Mouse (Mus musculus): ENCODE measurements at regions not wholly inside any gene's neighbourhood (a gene's known extent, or its start where the extent isn't known, plus 50 kb on each side); places are given as distances from the start of the nearest gene placed in this dataset.

DNA sequence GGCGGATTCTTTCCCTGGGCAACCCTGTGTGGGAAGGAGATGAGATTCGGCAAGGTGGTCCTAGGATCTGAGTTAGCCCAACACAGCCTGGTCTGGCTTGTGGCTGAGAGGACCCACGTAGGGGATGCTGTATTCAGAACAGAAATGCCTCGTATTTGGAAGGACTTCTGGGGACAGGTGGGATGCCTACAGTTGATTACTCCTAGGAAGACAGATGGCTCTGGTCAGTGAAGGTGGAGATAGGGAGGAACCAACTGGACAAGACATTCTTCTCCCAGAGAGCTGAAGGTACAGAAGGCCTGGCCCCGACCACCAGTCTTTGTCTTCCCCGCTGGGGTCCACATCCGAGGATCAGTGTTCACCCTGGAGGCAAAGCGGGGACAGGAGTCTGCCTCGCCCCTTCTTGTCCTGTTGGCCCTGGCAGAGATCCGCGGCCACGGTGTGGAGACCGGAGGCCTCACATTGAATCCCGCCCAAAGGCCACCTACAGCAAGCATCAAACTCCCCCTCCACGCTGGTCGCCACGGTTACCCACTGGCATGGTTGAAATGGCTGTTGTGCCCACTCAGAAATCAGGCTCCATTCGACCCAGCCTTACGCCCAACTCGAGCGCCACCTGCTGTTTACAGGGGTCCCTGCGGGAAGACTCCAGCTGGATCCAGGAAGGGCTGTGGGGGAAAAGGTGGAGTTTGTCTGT, 182.4 kb downstream of the Cdc5l start:
- H3K36me3 ChIP-seq (ENCODE audit: control insufficient read depth, insufficient read depth, low read length), result no peaks in the 10 kb centered on the region
- whole genome bisulfite sequencing, result 18% methylated on average over 22 of the region's 22 CpGs
- peak; percentile 81 for ATAC-seq
- H3K9ac ChIP-seq (ENCODE audit: low read length), result peak overlapping the region; percentile 35; the same call in 1 of the 2 replicates
- 0 out of 2 replicates have a peak, but pooled peaks cover 3% of the 10 kb centered on the region for H3K4me1 ChIP-seq (ENCODE audit: control insufficient read depth, insufficient read depth, low read length)
- no peak overlapping the region for H3K4me3 ChIP-seq (ENCODE audit: low read depth, low read length)
- no peaks in the 10 kb centered on the region for H3K9me3 ChIP-seq (replicated peaks; ENCODE audit: control insufficient read depth, low read length)
- H3K4me2 ChIP-seq (ENCODE audit: low read length), result peak overlapping the region; percentile 38
- DNase-seq (ENCODE audit: low spot score), result peak; percentile 83
- no peaks in the 10 kb centered on the region for H3K27me3 ChIP-seq (replicated peaks; ENCODE audit: control insufficient read depth, insufficient read depth, low read length)
- no peak overlapping the region for H3K27ac ChIP-seq (ENCODE audit: low read depth, low read length)

DNA sequence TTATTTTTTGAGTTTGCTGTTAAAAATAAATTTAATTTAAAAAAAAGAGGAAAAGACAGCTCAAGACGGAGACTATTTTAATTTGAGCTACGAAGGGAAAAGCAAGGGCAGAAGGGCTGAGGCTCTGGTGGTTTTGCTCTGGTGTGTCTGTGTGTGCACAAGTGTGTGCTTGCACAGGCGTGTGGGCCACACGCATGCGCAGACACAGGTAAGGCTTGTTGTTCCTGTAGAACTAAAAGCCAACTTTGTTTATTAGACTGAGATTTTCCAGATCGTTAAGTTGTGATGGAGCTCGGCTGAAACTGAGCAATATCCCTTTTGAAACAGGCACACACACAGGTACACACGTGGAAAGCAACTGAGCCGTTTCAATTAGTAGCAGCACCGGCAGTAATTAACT, 183.1 kb downstream of the Cdc5l start:
- Histone ChIP-seq H3K27ac (ENCODE audit: low read depth, low read length) (no peak overlapping the region), H3K27me3 (replicated peaks; ENCODE audit: control insufficient read depth, insufficient read depth, low read length) (no peaks in the 10 kb centered on the region), H3K9ac (ENCODE audit: low read length) (no peak overlapping the region), H3K4me3 (ENCODE audit: low read depth, low read length) (no peak overlapping the region), H3K4me1 (ENCODE audit: control insufficient read depth, insufficient read depth, low read length) (0 out of 2 replicates have a peak, but pooled peaks cover 3% of the 10 kb centered on the region), H3K36me3 (ENCODE audit: control insufficient read depth, insufficient read depth, low read length) (no peaks in the 10 kb centered on the region), H3K9me3 (replicated peaks; ENCODE audit: control insufficient read depth, low read length) (no peaks in the 10 kb centered on the region), H3K4me2 (ENCODE audit: low read length) (no peak overlapping the region)
- no peak for DNase-seq (ENCODE audit: low spot score)
- WGBS, result 59% methylated on average over 10 of the region's 10 CpGs
- no peak for ATAC-seq

DNA sequence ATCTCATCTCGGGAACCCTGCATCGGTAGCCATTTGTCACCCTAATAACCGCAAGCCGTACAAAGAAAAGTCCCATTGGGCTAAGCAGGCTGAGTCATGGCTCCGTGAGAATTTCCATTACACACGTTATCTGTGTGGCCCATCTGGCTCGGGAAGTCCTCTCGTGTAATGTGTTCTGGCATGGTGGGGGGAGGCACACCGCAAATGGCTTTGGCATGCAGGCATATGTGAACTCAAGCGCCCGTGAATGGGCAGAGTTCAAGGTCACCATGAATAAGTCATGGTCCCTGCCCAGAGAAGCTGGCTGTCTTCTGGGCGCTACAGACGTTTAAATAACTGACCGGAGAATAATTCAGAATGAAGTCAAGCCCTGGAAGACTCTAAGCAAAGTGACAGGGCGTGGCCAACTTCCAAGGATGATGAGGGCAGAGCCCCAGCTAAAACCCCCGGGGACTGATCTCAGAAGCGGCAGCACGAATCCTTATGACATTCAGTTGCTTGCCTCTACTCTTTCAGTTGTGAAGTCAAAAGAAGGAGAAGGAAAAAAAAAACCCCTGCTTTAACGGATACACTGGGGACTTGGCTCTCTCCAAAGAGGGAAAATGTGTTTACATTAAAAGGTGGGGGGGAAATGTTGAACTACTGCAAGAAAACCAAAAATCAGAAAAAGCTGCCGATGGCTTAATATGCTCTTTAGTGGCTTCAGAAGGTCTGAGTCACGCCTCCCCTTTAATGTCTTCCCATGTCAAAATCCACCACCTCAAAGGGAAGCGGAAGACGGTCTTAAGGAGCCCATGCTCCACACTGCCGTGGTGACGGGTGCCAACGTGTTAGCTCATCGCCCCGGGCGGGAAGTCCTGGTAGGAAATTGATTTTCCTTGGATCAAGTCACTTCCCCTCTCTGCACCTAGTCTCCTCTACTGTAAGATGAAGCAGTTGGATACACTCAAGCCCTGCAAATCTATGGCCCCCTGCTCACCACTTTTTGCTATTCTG, 186.1 kb downstream of the Cdc5l start:
- Histone ChIP-seq H3K9ac (ENCODE audit: low read length) (no peak overlapping the region), H3K36me3 (ENCODE audit: control insufficient read depth, insufficient read depth, low read length) (no peaks in the 10 kb centered on the region), H3K27me3 (replicated peaks; ENCODE audit: control insufficient read depth, insufficient read depth, low read length) (no peaks in the 10 kb centered on the region), H3K9me3 (replicated peaks; ENCODE audit: control insufficient read depth, low read length) (no peaks in the 10 kb centered on the region), H3K4me3 (ENCODE audit: low read depth, low read length) (no peak overlapping the region), H3K27ac (ENCODE audit: low read depth, low read length) (no peak overlapping the region), H3K4me2 (ENCODE audit: low read length) (no peak overlapping the region), H3K4me1 (ENCODE audit: control insufficient read depth, insufficient read depth, low read length) (0 out of 2 replicates have a peak, but pooled peaks cover 3% of the 10 kb centered on the region)
- DNase-seq (ENCODE audit: low spot score), result no peak
- no peak for ATAC-seq
- 89% methylated on average over 29 of the region's 29 CpGs for WGBS

DNA sequence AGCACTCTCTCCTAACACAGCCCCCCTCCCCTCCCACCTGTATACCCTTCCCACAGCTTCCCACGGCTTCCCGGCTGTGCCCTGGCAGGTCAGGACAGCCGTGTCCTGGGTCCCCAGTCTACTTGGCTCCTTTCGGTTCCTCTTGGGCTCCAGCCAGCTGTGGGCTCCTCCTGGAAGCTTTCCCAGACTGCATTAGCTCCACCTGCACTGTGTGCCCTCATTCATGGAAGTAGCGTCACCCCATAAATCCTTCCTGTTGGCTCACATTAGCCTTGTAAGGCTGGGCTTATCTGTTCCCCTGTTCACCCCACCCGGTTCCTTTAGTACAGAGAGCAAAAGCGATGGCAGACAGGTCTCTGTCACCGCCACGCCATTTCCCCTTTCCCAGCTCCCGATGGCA, 188.7 kb downstream of the Cdc5l start:
- 68% methylated on average over 10 of the region's 10 CpGs for WGBS
- H3K4me1 ChIP-seq (ENCODE audit: control insufficient read depth, insufficient read depth, low read length), result no peaks in the 10 kb centered on the region
- DNase-seq (ENCODE audit: low spot score) (peak; percentile 26), ATAC-seq (no peak)
- H3K27ac ChIP-seq (ENCODE audit: low read depth, low read length), result no peak overlapping the region
- H3K9ac ChIP-seq (ENCODE audit: low read length), result no peak overlapping the region
- H3K4me2 ChIP-seq (ENCODE audit: low read length), result no peak overlapping the region
- no peaks in the 10 kb centered on the region for H3K9me3 ChIP-seq (replicated peaks; ENCODE audit: control insufficient read depth, low read length)
- H3K36me3 ChIP-seq (ENCODE audit: control insufficient read depth, insufficient read depth, low read length), result no peaks in the 10 kb centered on the region
- no peaks in the 10 kb centered on the region for H3K27me3 ChIP-seq (replicated peaks; ENCODE audit: control insufficient read depth, insufficient read depth, low read length)
- no peak overlapping the region for H3K4me3 ChIP-seq (ENCODE audit: low read depth, low read length)

DNA sequence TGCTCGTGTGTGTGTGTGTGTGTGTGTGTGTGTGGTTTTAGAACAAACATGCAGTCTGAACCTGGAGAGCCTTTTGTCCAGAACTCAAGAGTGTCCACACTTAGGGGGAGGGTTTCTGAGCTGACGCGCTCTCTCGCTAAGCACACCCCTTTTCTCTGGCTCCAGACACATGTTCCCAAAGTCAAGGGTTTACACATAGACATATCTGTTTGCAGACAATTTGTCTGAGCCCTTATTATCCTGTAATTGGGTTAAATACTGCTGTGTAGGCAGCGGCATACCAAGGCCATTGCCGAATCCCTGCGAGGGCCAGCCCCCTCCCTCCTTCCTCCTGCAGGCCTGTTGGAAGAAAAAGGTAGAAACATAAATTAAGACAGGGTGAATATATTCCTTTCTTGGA, 190.4 kb downstream of the Cdc5l start:
- WGBS, result 61% methylated on average over 7 of the region's 7 CpGs
- H3K4me2 ChIP-seq (ENCODE audit: low read length), result no peak overlapping the region
- H3K27ac ChIP-seq (ENCODE audit: low read depth, low read length), result no peak overlapping the region
- no peak overlapping the region for H3K4me3 ChIP-seq (ENCODE audit: low read depth, low read length)
- H3K4me1 ChIP-seq (ENCODE audit: control insufficient read depth, insufficient read depth, low read length), result no peaks in the 10 kb centered on the region
- no peak overlapping the region for H3K9ac ChIP-seq (ENCODE audit: low read length)
- H3K36me3 ChIP-seq (ENCODE audit: control insufficient read depth, insufficient read depth, low read length), result no peaks in the 10 kb centered on the region
- no peaks in the 10 kb centered on the region for H3K27me3 ChIP-seq (replicated peaks; ENCODE audit: control insufficient read depth, insufficient read depth, low read length)
- no peak for DNase-seq (ENCODE audit: low spot score)
- H3K9me3 ChIP-seq (replicated peaks; ENCODE audit: control insufficient read depth, low read length), result no peaks in the 10 kb centered on the region
- ATAC-seq, result no peak

DNA sequence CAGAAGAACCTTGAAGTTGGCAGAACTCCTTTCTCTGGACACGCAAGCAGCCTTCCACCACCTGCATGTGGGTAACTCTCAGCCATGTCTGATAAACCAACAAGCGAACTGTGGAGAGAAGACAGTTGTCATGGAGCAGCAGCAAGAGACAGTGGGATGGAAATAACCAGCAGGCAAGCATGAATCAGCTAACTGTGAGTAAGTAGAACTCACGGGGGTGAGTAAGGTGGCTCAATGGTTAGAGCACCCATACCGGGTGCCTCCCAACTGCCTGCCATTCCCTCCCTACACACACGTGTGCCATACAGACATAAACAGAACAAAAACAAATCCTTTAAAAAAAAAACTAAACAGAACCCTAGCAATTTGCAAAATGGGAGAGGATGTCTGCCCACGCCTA, 191.5 kb downstream of the Cdc5l start:
- Histone ChIP-seq H3K9ac (ENCODE audit: low read length) (no peak overlapping the region), H3K4me3 (ENCODE audit: low read depth, low read length) (no peak overlapping the region), H3K4me2 (ENCODE audit: low read length) (no peak overlapping the region), H3K4me1 (ENCODE audit: control insufficient read depth, insufficient read depth, low read length) (no peaks in the 10 kb centered on the region), H3K27ac (ENCODE audit: low read depth, low read length) (no peak overlapping the region), H3K27me3 (replicated peaks; ENCODE audit: control insufficient read depth, insufficient read depth, low read length) (no peaks in the 10 kb centered on the region), H3K9me3 (replicated peaks; ENCODE audit: control insufficient read depth, low read length) (no peaks in the 10 kb centered on the region; the same call in 1 of the 2 replicates), H3K36me3 (ENCODE audit: control insufficient read depth, insufficient read depth, low read length) (no peaks in the 10 kb centered on the region)
- DNase-seq (ENCODE audit: low spot score) (no peak), ATAC-seq (no peak)
- WGBS, result 87% methylated on average over 6 of the region's 6 CpGs

DNA sequence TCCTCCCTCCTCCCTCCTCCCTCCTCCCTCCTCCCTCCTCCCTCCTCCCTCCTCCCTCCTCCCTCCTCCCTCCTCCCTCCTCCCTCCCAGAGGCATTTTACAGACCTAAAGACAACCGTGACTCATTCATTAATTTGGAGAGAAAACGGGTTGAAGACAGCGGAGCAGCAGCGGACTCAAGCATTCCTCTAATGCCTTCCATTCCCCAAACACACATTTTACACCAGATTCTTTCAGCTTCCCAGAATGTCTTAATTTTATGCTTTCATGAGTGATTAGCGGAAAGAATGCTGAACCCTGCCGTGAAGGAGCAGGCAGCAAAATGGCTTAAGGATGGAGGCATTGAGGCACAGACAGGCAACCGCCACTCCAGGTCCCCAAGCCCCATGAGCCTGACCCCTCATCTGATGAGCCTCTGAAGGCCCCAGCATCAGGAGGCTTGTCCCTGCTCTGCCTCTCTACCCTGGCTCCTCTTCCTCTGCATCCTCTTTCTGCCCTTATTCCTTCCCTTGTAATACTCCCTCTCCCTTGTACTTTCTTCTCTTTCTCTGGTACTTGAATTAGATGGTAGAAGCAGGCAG, 192.5 kb downstream of the Cdc5l start:
- no peak overlapping the region for H3K27ac ChIP-seq (ENCODE audit: low read depth, low read length)
- no peaks in the 10 kb centered on the region; the same call in 1 of the 2 replicates for H3K9me3 ChIP-seq (replicated peaks; ENCODE audit: control insufficient read depth, low read length)
- H3K4me2 ChIP-seq (ENCODE audit: low read length), result no peak overlapping the region
- DNase-seq (ENCODE audit: low spot score) (no peak), ATAC-seq (no peak)
- H3K4me1 ChIP-seq (ENCODE audit: control insufficient read depth, insufficient read depth, low read length), result no peaks in the 10 kb centered on the region
- H3K36me3 ChIP-seq (ENCODE audit: control insufficient read depth, insufficient read depth, low read length), result no peaks in the 10 kb centered on the region
- H3K4me3 ChIP-seq (ENCODE audit: low read depth, low read length), result no peak overlapping the region
- no peaks in the 10 kb centered on the region for H3K27me3 ChIP-seq (replicated peaks; ENCODE audit: control insufficient read depth, insufficient read depth, low read length)
- no peak overlapping the region for H3K9ac ChIP-seq (ENCODE audit: low read length)
- 26% methylated on average over 7 of the region's 7 CpGs for WGBS

DNA sequence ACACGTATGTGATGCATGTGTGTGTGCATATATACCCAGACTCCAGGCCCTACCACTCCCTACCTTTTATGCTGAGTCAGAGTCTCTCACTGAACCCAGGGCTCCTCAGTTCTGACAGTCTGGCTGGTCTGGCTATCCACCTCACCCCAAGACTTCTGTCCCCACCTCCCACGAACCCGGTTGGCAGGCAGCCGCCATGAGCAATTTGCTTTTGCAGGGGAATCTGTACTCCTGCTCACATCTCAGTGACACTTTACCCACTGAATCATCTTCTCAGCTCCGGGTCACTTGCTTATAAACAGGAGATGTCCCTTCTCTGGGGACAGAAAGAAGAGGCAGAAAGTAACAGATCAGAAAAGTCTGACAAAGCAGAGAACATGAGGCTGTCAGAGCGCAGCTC, 193.0 kb downstream of the Cdc5l start:
- no peak overlapping the region for H3K9ac ChIP-seq (ENCODE audit: low read length)
- H3K27me3 ChIP-seq (replicated peaks; ENCODE audit: control insufficient read depth, insufficient read depth, low read length), result no peaks in the 10 kb centered on the region
- no peak for DNase-seq (ENCODE audit: low spot score)
- H3K27ac ChIP-seq (ENCODE audit: low read depth, low read length), result no peak overlapping the region
- ATAC-seq, result no peak
- no peak overlapping the region for H3K4me3 ChIP-seq (ENCODE audit: low read depth, low read length)
- no peaks in the 10 kb centered on the region for H3K4me1 ChIP-seq (ENCODE audit: control insufficient read depth, insufficient read depth, low read length)
- H3K36me3 ChIP-seq (ENCODE audit: control insufficient read depth, insufficient read depth, low read length), result no peaks in the 10 kb centered on the region
- 83% methylated on average over 6 of the region's 6 CpGs for WGBS
- no peaks in the 10 kb centered on the region; the same call in 1 of the 2 replicates for H3K9me3 ChIP-seq (replicated peaks; ENCODE audit: control insufficient read depth, low read length)
- H3K4me2 ChIP-seq (ENCODE audit: low read length), result no peak overlapping the region
